Mouse (Mus musculus) erythroblast, embryonic 14.5 days (primary cell): ENCODE data around the gene Chmp3.

Experiments
- GATA1 ChIP-seq: IDR thresholded peaks from 2 replicates; pipeline ENCODE4 v1.6.1; 2012; ENCODE audit warnings: low read length, inconsistent platforms, mixed read lengths
- TAL1 ChIP-seq: IDR thresholded peaks from 3 replicates; pipeline ENCODE4 v1.6.1; 2012; ENCODE audit warnings: low read length, inconsistent platforms, mixed read lengths

- TF ChIP-seq GATA1, result no peak
- no peak for TF ChIP-seq TAL1
These were observed 6.3 kb upstream of the Chmp3 start for GRCm38 (mm10) chr6:71537286-71537685.
